Mouse (Mus musculus) regulatory T cell (primary cell): Measurements from ENCODE around the gene Olfr871.
"Not testable (repeated sequence)": the region's sequence is repeated elsewhere in the genome, so short reads cannot be mapped to it uniquely, and the experiment has no call there.

ENCODE experiments used
- in situ Hi-C: fragments of 300-600 bp; cut with MboI, MseI; formaldehyde crosslinking; loops from one replicate; pipeline ENCODE4 v1.15.1; 2025; ENCODE audit warnings: high pct_unique_total_duplicates

Gene Olfr871

GRCm38 (mm10) chr9:20211907-20212306 is at the start of gene Olfr871:
Olfr871 (plus strand) TSS chr9:20212207.
- in situ Hi-C loops, result no loop called here

DNA sequence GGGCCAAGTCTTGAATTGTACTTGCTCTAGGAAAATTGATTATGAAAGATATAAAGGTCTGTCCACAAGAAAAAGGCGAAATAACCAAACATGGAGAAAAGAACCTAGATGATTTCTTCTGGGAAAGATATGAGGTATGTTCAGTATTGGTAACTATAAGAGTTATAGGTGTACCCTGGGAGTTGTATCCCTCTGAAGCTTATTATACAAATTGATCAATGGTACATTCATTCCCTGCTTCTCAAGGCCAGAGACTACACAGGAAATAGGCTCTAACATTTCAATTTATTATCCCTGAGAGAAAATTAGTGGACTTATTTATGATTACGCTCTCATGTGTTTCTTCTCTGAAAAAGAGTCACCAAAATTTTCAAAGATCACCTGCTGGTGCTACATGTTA is 38.0 kb upstream of the Olfr871 start, which contains the start of gene Olfr870:
Olfr870 (minus strand) TSS at position 101 of the 400 bp plus-strand sequence.
- in situ Hi-C loops, result no loop called here

- in situ Hi-C loops, result no loop called here
These were observed 32.5 kb upstream of the Olfr871 start for GRCm38 (mm10) chr9:20179463-20179862.

GRCm38 (mm10) chr9:20202131-20202530 is 9.9 kb upstream of the Olfr871 start:
- in situ Hi-C loops, result no loop called here

GRCm38 (mm10) chr9:20203413-20203984 is 8.5 kb upstream of the Olfr871 start:
- in situ Hi-C loops, result not testable (repeated sequence)

DNA sequence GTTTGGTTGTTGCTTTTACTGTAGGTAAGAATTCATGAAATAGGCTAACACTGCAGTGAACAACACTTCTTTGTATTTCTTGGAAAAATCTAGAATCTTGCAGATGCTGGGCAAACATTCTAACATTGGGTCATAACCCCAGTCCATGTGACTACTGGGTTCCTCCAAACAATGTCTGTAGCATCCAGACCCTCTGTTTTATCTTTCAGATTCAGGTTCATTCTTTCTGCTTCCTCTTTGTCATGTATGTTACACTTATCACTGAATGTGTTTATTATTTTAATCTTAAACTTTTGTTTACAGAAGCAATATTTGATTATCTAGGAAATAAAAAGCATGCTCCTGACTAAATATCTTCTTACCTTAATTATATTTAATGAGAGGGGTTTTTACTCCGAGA is 1.2 kb upstream of the Olfr871 start:
- in situ Hi-C loops, result no loop called here

DNA sequence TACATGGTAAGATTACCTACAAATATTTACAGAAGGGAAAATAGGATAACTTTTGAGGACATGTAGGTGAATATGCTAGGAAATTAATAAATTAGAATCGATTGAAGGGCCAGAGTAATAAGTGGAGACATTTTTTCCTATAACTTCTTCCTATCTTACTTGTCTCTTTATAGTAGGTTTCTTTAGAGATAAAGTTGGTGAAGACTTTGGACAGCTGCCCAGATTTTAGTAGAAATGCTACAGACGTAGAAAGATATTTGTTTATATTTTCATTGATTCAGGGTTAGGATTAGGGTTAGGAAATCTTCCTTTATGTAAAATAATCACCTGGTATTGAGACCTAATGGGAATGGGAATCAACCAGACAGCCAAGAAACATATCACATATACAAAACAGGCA is 530 bp upstream of the Olfr871 start:
- in situ Hi-C loops, result no loop called here

DNA sequence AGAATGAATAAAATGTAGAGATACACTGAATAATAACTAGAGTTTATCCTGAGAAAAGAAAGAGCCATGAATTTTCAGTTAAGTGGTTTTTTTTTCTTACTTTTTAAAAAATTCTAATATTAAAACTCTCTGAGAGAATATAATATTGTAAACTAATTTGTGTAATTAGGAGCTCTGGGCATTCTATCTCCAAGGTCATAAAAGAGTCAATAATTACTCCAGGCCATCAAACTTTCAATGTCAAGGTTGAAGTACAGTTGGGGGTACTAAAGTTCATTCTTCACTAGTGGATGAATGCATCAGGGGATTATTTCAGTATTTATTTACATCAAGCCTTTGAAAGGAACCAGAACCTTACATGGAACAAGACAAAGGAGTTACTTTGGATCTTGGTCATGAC is 24.8 kb downstream of the Olfr871 start, which contains the start of gene Olfr872:
Olfr872 (plus strand) TSS at position 301 of the 400 bp plus-strand sequence.
- in situ Hi-C loops, result no loop called here

GRCm38 (mm10) chr9:20237378-20237777 is 25.4 kb downstream of the Olfr871 start:
- in situ Hi-C loops, result no loop called here
